Mouse (Mus musculus): ENCODE results near the gene Gng2.
A peak's percentile ranks its signal among the peaks of the same experiment; 100 is the strongest.

The Gng2 gene

DNA sequence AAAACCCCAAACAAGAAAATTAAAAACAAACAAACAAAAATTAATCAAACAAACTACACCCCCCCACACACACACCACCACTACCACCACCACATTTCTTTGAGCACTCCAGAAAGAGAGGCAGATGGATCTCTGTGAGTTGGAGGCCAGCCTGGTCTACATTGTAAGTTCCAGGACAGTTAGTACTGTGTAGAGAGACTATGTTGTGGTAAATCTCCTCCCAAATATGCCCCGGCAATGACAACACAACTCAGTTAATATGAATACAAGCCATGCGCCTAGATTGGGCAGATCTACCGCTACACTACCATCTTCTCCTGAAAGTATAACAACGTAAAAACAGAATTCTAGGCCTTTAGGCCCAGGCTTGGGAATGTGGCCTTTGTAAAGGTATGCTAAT, 117.1 kb downstream of the Gng2 start:
- no peak for DNase-seq (ENCODE audit: low spot score)

DNA sequence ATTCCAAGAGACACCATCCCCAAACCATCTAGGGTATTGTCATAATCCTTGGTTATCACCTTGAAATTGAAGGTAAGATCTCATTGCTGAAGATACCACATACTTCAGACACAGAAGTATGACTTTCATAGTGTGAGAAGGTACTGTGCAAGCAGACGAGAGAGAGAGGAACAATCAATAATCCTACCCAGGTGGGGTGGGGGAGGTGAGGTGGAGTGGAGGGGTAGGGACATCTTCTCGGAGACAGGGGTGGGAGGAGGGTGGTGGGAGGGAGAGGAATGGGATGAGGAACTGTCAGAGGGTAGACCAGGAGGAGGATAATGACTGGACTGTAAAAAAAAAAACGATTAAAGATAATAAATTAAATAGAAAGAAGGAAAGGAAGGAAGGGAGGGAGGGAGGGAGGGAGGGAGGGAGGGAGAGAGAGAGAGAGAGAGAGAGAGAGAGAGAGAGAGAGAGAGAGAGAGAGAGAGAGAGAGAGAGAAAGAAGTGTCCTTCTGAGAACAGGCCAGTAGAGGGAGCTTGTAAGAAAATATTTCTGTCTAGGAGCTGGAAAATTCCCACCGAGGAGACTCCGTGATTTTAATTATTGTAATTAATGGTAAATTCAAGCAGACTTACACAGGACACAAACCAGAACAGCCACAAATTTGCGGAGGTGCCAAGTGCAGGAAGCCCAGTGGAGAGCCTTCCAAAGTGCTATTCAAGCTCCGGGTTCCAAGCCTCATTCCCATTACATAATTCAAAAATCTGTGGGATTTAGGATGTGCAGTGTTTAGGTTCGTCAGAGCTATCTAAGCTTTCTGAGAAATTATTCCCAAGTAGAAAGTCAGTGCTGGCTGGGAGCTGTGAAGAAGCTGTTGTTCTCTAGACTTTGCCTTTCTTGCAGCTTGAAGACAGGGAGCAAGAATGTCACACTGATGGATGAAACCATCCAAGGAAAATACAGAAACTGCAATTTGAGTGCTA, 118.3 kb downstream of the Gng2 start:
- DNase-seq (ENCODE audit: low spot score), result no peak

DNA sequence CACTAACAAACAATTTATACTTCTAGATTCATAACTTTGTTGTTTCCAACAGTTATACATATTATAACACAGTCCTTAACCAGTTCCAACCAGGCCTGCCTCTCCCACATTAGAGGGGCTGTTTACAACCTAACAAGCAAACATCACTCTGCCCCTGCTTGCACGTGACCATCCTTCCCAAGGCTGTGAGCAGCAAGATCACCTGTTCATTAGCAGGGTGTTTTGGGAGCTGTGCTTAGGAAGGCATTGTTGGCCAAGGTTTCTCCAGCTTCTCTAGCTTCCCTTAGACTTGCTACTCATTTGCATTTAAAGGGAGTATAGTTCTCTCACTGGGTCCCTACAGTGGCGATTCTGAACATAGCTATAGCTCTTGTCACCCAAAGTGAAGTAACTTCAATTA, 119.1 kb downstream of the Gng2 start:
- no peak for DNase-seq (ENCODE audit: low spot score)

DNA sequence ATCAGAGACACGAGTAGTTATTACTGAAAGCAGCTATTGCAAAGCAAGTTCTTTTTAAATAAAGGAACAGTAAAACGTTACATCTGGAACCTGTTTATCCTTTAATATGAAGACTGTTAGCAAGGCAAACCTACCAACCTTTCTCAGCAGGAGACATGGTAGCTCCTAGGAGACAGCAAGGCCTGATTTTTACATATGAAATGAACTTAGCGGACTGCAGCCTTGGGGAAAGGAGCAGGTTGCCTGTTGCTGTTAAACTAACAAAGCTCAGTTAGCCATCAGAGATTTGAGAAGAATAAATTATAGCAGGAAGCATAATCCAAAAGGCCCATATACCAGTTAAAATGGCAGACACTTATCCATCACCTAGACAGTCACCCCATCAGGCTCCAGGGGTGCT, 124.0 kb downstream of the Gng2 start:
- no peak for DNase-seq (ENCODE audit: low spot score)

DNA sequence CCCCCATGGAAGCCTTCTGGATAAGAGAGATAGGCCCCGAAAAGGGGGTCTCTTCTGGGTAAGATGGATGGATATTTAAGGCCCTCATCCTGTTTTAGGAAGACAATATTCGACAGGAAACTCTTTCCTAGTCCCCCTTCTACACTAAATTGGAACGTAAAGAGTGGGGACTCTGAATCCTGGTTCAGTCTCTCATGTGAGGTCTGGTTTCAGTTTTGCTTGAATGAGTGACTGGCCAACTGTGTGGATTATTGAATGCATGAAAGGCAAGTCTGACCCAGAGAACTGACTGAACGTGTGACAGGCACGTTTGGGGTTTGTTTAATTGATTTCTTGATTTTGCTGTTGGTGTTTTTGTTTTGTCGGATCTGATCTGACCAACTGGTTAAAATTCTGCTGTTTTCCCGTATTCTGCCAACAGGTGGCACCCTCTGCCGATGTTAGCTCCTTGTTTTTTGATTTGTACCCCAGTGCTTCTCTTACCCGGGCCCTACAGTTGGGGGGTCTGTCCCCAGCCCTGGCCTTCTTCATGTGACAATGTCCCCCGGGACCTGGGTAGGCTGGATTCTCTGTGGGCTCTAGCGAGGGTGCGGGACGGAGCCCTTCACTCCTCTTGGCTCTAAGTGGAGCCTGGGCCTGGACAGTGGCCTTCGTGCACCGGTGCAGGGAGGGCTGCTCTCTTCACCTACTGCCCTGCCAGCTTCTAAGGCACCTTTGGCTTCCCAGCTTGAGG, 137.7 kb downstream of the Gng2 start:
- peak; percentile 72 for DNase-seq (ENCODE audit: low spot score)

DNA sequence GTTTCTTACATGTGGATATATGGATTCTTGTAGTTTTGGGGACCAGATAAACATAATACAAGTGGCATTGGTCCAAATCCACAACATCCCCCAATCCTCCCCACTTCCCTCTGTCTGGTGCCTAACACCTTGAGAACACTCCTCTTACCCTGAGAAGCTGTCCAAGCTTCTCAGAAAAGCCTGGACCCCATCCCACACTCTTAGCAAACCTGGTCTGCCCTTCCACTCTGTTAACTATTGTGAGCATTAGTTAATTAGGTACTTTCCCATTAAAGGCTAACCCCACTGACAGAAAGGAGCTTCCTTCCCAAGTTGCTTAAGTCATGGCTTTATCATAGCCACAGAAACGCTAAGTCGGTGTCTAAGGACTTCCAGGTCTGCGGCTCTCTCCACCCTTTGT, 141.1 kb downstream of the Gng2 start:
- DNase-seq (ENCODE audit: low spot score), result no peak

DNA sequence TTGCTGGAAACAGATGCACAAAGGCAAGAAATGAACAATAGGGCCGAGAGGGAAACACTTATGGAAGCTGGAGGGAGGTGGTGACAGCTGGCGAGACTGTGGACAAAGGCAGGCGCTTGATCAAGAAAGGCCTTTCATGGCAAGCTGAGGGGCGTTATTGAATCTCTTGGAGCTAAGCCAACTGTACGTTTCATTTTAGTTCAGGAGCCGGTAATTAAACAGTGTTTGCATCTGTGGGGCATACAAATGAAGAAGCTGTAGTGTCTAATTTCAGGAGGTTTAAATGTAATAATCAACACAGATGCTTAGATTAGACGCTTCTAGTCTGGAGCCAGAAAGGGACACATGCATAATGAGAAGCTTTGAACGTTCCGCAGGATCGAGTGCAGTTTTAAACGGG, 151.9 kb downstream of the Gng2 start:
- DNase-seq (ENCODE audit: low spot score), result peak; percentile 30

DNA sequence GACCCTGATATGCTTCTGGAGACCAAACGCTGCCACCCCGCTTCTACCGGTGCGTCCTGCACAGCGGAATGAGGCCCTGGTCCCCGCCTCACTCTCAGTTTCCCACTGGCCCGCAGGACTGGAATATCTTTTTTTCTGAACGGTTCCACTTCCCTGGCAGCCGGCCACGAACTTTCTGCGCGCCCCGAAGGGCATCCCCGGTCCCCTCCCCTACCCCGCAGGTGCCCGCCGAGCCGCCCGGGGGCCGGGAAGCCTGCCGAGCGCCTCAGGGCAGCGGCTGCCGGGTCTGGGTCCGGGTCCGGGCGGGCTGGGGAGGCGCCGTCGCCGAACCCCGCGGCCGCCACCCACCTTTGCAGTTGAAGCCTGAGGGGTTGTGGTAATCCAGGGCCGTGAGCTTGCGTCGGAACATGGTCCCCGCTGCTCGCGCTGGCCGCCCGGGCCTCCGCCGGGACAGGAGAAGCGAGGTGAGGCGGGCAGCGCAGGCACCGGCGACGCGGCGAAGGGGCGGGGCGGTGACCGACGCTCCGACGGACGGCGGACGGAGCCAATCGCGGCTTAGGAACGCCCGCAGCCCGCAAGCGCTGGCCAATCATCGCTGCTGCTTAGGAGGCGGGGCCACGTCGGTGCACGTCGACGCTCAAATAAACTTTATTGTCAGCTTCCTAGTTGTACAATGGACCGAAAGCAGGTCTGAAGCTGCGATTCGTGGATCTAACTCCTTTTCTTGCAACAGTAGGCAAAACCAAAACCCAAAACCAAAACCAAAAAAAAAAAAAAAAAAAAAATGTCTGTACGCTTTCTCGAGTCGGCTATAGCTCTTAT, 153.9 kb downstream of the Gng2 start, which contains the start of gene Rtraf:
Gene Rtraf, minus strand, starts transcription at position 504 of the 822 bp plus-strand sequence.
- DNase-seq (ENCODE audit: low spot score), result peak; percentile 99
